Mouse (Mus musculus) layer of hippocampus, postnatal 10 days (tissue): Measurements from ENCODE around the gene Casp9. TPM values are rescaled to one million over a fixed set of nuclear protein-coding genes. Genes with fewer than 3 reads are reported as not detected.

Experiments
- DNase-seq, 2 experiments: peaks; one replicate each; pipeline ENCODE4 v3.0.0; 2021; ENCODE audit warnings: low spot score in 2 of 2
- total RNA-seq, 2 experiments: library from RNA; stranded (reverse); gene quantifications; 2 replicates each; pipeline ENCODE4 v1.2.3; 2021

The Casp9 gene
- total RNA-seq, 2 experiments from 2014 or later: 21.7 to 22.7 TPM

DNA sequence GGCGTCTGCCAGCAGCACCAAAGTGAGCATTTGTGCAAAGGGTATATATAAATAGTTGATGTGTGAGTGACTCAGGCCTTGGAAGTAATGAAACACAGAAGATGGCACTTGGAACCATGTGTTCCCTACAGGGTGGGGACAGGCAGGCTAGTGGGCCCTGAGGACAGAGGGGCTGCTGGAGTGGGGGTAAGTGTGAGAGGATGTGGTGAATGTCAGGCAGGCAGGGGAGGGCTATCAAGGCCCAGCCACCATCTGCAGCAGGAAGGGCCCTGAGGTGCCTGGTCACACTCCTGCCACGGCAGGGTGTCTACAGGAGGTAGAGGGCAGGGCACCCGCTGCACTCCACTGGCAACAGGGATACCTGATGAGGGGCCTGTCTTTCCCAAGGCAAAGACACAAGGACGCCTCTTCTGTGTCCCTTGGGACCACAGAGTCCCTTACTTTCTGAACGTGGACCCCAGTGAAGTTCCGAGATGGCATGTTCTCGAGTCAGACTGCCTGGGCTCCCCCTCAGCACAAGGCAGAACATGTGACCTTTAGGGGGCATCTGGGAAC is 70.4 kb downstream of the Casp9 start:
- DNase-seq: no peak

DNA sequence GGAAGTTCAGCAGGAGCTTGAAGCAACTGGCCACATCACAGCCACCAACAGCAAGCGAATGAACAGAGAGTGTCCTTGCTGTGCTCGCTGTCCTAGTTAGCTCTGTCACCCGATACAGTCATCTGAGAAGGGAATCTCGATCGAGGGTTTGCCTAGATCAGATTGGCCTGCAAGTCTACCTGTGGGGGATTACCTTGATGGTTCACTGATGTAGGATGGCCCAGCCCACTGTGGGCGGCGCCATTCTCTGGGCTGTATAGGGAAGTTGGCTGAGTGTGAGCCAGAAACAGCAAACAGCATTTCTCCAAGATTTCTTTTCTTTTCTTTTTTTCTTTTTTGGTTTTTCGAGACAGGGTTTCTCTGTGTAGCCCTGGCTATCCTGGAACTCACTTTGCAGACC is 71.1 kb downstream of the Casp9 start:
- no peak for DNase-seq

DNA sequence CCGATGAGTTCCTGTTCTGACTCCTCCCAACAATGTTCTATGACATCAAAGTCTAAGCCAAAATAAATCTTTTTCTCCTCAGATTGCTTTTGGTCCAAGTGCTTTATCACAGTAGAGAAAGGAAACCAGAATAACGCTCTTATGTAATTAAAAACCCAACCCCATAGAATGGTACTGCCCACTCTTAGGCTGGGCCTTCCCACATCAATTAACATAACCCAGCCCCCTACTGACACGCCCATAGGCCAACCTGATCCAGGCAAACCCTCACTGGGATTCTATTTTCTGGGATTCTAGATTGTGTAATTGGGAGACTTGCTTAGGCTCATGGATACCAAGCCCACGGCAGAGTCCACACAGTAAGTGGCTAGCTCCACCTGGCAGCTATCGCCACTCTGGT is 71.6 kb downstream of the Casp9 start:
- no peak for DNase-seq

Other genes starting within 250 kb of the Casp9 start
- gene Fblim1, start 187.5 kb upstream of the Casp9 start, total RNA-seq: 1 to 10 TPM; 4.6 to 5.0 TPM
- under 1 TPM; 0.69 to 0.98 TPM for gene Tmem82, start 175.0 kb upstream of the Casp9 start, total RNA-seq
- gene Slc25a34, start 169.8 kb upstream of the Casp9 start, total RNA-seq: 1 to 10 TPM; 2.4 TPM
- gene Plekhm2, start 128.7 kb upstream of the Casp9 start, total RNA-seq: 10 to 100 TPM; 55.8 to 57.4 TPM
- 1 to 10 TPM in 1 of 2 experiments, under 1 TPM in 1; 0.87 to 1.6 TPM for gene Rsc1a1, start 108.0 kb upstream of the Casp9 start, total RNA-seq
- gene Ddi2, start 70.2 kb upstream of the Casp9 start, total RNA-seq: 10 to 100 TPM; 31.1 to 31.9 TPM
- gene Agmat, start 46.9 kb upstream of the Casp9 start, total RNA-seq: not detected
- 10 to 100 TPM; 24.9 to 28.5 TPM for gene Dnajc16, start 2.7 kb upstream of the Casp9 start, total RNA-seq
- gene Cela2a, start 32.5 kb downstream of the Casp9 start, total RNA-seq: not detected
- not detected for gene Ctrc, start 52.7 kb downstream of the Casp9 start, total RNA-seq
- gene Efhd2, start 81.3 kb downstream of the Casp9 start, total RNA-seq: 10 to 100 TPM; 43.8 to 46.9 TPM
- 1 to 10 TPM; 2.1 to 3.5 TPM for gene Fhad1, start 221.5 kb downstream of the Casp9 start, total RNA-seq